Mouse (Mus musculus): ENCODE data around the gene Zic5. TPM values are rescaled to one million over a fixed set of nuclear protein-coding genes. Genes with fewer than 3 reads are reported as not detected.
"Not testable (repeated sequence)": the region's sequence is repeated elsewhere in the genome, so short reads cannot be mapped to it uniquely, and the experiment has no call there.

The Zic5 gene
- polyA plus RNA-seq, 1 experiment from 2014 or later = 30.0 TPM

- peak overlapping the region; percentile 75 for H3K4me2 ChIP-seq (ENCODE audit: low read depth, low read length, severe bottlenecking)
- H3K4me3 ChIP-seq (ENCODE audit: low read depth, low read length) = peak overlapping the region; percentile 80
- peak overlapping the region; percentile 57 for H3K9ac ChIP-seq (ENCODE audit: low read length)
- H3K27ac ChIP-seq (ENCODE audit: low read depth, low read length) = peak overlapping the region; percentile 99
- DNase-seq (ENCODE audit: low spot score) = peak; percentile 63
- peaks cover 18% of the 10 kb centered on the region for H3K27me3 ChIP-seq (ENCODE audit: control insufficient read depth, insufficient read depth, low read length)
- WGBS = 23% methylated on average over 13 of the region's 13 CpGs
- H3K36me3 ChIP-seq (ENCODE audit: control insufficient read depth, insufficient read depth, low read length) = no peaks in the 10 kb centered on the region
- H3K9me3 ChIP-seq (ENCODE audit: control insufficient read depth, low read length) = no peaks in the 10 kb centered on the region
- ATAC-seq (replicated peaks; ENCODE audit: low FRiP score) = no peak
- peaks cover 13% of the 10 kb centered on the region; the same call in 1 of the 2 replicates for H3K4me1 ChIP-seq (replicated peaks; ENCODE audit: control insufficient read depth, insufficient read depth, low read length)
Measured at GRCm38 (mm10) chr14:122465931-122466490, 534 bp upstream of the Zic5 start.

GRCm38 (mm10) chr14:122464351-122464762 lies 1.1 kb downstream of the Zic5 start:
- peak overlapping the region; percentile 80 for H3K4me3 ChIP-seq (ENCODE audit: low read depth, low read length)
- WGBS = under 1% methylated on average over 45 of the region's 62 CpGs
- peak overlapping the region; percentile 99 for H3K27ac ChIP-seq (ENCODE audit: low read depth, low read length)
- peak overlapping the region; percentile 75 for H3K4me2 ChIP-seq (ENCODE audit: low read depth, low read length, severe bottlenecking)
- H3K27me3 ChIP-seq (ENCODE audit: control insufficient read depth, insufficient read depth, low read length) = peaks cover 13% of the 10 kb centered on the region
- peak; percentile 2; the same call in 1 of the 2 replicates for ATAC-seq (replicated peaks; ENCODE audit: low FRiP score)
- no peaks in the 10 kb centered on the region for H3K9me3 ChIP-seq (ENCODE audit: control insufficient read depth, low read length)
- DNase-seq (ENCODE audit: low spot score) = no peak
- H3K9ac ChIP-seq (ENCODE audit: low read length) = peak overlapping the region; percentile 98
- no peaks in the 10 kb centered on the region for H3K36me3 ChIP-seq (ENCODE audit: control insufficient read depth, insufficient read depth, low read length)
- peaks cover 11% of the 10 kb centered on the region; the same call in 1 of the 2 replicates for H3K4me1 ChIP-seq (replicated peaks; ENCODE audit: control insufficient read depth, insufficient read depth, low read length)

- not testable (repeated sequence) for H3K9me3 ChIP-seq (ENCODE audit: control insufficient read depth, low read length); H3K4me1 ChIP-seq (replicated peaks; ENCODE audit: control insufficient read depth, insufficient read depth, low read length); H3K36me3 ChIP-seq (ENCODE audit: control insufficient read depth, insufficient read depth, low read length)
- DNase-seq (ENCODE audit: low spot score) (peak; percentile 86), ATAC-seq (replicated peaks; ENCODE audit: low FRiP score) (peak; percentile 10)
- Histone ChIP-seq H3K4me3 (ENCODE audit: low read depth, low read length) (peak overlapping the region; percentile 80), H3K9ac (ENCODE audit: low read length) (peak overlapping the region; percentile 98), H3K27ac (ENCODE audit: low read depth, low read length) (peak overlapping the region; percentile 99), H3K4me2 (ENCODE audit: low read depth, low read length, severe bottlenecking) (peak overlapping the region; percentile 75), H3K27me3 (ENCODE audit: control insufficient read depth, insufficient read depth, low read length) (peaks cover 13% of the 10 kb centered on the region)
- under 1% methylated on average over 58 of the region's 58 CpGs for WGBS
Measured at GRCm38 (mm10) chr14:122463734-122464341, 1.6 kb downstream of the Zic5 start.

GRCm38 (mm10) chr14:122463080-122463691 lies 2.3 kb downstream of the Zic5 start:
- under 1% methylated on average over 40 of the region's 40 CpGs for WGBS
- ATAC-seq (replicated peaks; ENCODE audit: low FRiP score) = no peak
- Histone ChIP-seq H3K4me1 (replicated peaks; ENCODE audit: control insufficient read depth, insufficient read depth, low read length) (peaks cover 5% of the 10 kb centered on the region; the same call in 1 of the 2 replicates), H3K4me3 (ENCODE audit: low read depth, low read length) (peak overlapping the region; percentile 80), H3K9ac (ENCODE audit: low read length) (peak overlapping the region; percentile 98), H3K36me3 (ENCODE audit: control insufficient read depth, insufficient read depth, low read length) (no peaks in the 10 kb centered on the region), H3K27me3 (ENCODE audit: control insufficient read depth, insufficient read depth, low read length) (peaks cover 12% of the 10 kb centered on the region), H3K9me3 (ENCODE audit: control insufficient read depth, low read length) (no peaks in the 10 kb centered on the region), H3K27ac (ENCODE audit: low read depth, low read length) (peak overlapping the region; percentile 99), H3K4me2 (ENCODE audit: low read depth, low read length, severe bottlenecking) (peak overlapping the region; percentile 75)
- peak; percentile 79 for DNase-seq (ENCODE audit: low spot score)

- Histone ChIP-seq H3K9ac (ENCODE audit: low read length) (peak overlapping the region; percentile 98), H3K4me2 (ENCODE audit: low read depth, low read length, severe bottlenecking) (peak overlapping the region; percentile 75), H3K27me3 (ENCODE audit: control insufficient read depth, insufficient read depth, low read length) (peaks cover 8% of the 10 kb centered on the region), H3K4me1 (replicated peaks; ENCODE audit: control insufficient read depth, insufficient read depth, low read length) (peaks cover 5% of the 10 kb centered on the region; the same call in 1 of the 2 replicates), H3K9me3 (ENCODE audit: control insufficient read depth, low read length) (no peaks in the 10 kb centered on the region), H3K36me3 (ENCODE audit: control insufficient read depth, insufficient read depth, low read length) (no peaks in the 10 kb centered on the region), H3K27ac (ENCODE audit: low read depth, low read length) (peak overlapping the region; percentile 99), H3K4me3 (ENCODE audit: low read depth, low read length) (peak overlapping the region; percentile 80)
- DNase-seq (ENCODE audit: low spot score) (peak; percentile 64), ATAC-seq (replicated peaks; ENCODE audit: low FRiP score) (no peak)
- 3% methylated on average over 17 of the region's 17 CpGs for WGBS
Measured at GRCm38 (mm10) chr14:122462689-122463079, 2.8 kb downstream of the Zic5 start.

GRCm38 (mm10) chr14:122461966-122462365 lies 3.5 kb downstream of the Zic5 start:
- Histone ChIP-seq H3K4me3 (ENCODE audit: low read depth, low read length) (peak overlapping the region; percentile 80), H3K27me3 (ENCODE audit: control insufficient read depth, insufficient read depth, low read length) (peaks cover 8% of the 10 kb centered on the region), H3K9me3 (ENCODE audit: control insufficient read depth, low read length) (no peaks in the 10 kb centered on the region), H3K36me3 (ENCODE audit: control insufficient read depth, insufficient read depth, low read length) (no peaks in the 10 kb centered on the region), H3K4me1 (replicated peaks; ENCODE audit: control insufficient read depth, insufficient read depth, low read length) (peaks cover 5% of the 10 kb centered on the region; the same call in 1 of the 2 replicates), H3K4me2 (ENCODE audit: low read depth, low read length, severe bottlenecking) (peak overlapping the region; percentile 75), H3K27ac (ENCODE audit: low read depth, low read length) (peak overlapping the region; percentile 99), H3K9ac (ENCODE audit: low read length) (peak overlapping the region; percentile 98)
- no peak for ATAC-seq (replicated peaks; ENCODE audit: low FRiP score)
- DNase-seq (ENCODE audit: low spot score) = peak; percentile 66
- WGBS = 11% methylated on average over 9 of the region's 9 CpGs

- Histone ChIP-seq H3K4me2 (ENCODE audit: low read depth, low read length, severe bottlenecking) (peak overlapping the region; percentile 75), H3K36me3 (ENCODE audit: control insufficient read depth, insufficient read depth, low read length) (no peaks in the 10 kb centered on the region), H3K9ac (ENCODE audit: low read length) (peak overlapping the region; percentile 98), H3K27ac (ENCODE audit: low read depth, low read length) (peak overlapping the region; percentile 99), H3K4me3 (ENCODE audit: low read depth, low read length) (peak overlapping the region; percentile 80), H3K27me3 (ENCODE audit: control insufficient read depth, insufficient read depth, low read length) (peaks cover 4% of the 10 kb centered on the region; the same call in 1 of the 2 replicates), H3K4me1 (replicated peaks; ENCODE audit: control insufficient read depth, insufficient read depth, low read length) (peaks cover 5% of the 10 kb centered on the region; the same call in 1 of the 2 replicates), H3K9me3 (ENCODE audit: control insufficient read depth, low read length) (no peaks in the 10 kb centered on the region)
- ATAC-seq (replicated peaks; ENCODE audit: low FRiP score) (no peak), DNase-seq (ENCODE audit: low spot score) (no peak)
- WGBS = 20% methylated on average over 3 of the region's 3 CpGs
Measured at GRCm38 (mm10) chr14:122461500-122461899, 4.0 kb downstream of the Zic5 start.

GRCm38 (mm10) chr14:122460226-122460625 lies 5.3 kb downstream of the Zic5 start:
- Histone ChIP-seq H3K9me3 (ENCODE audit: control insufficient read depth, low read length) (no peaks in the 10 kb centered on the region), H3K27me3 (ENCODE audit: control insufficient read depth, insufficient read depth, low read length) (peaks cover 4% of the 10 kb centered on the region; the same call in 1 of the 2 replicates), H3K4me1 (replicated peaks; ENCODE audit: control insufficient read depth, insufficient read depth, low read length) (peaks cover 6% of the 10 kb centered on the region; the same call in 1 of the 2 replicates), H3K9ac (ENCODE audit: low read length) (peak overlapping the region; percentile 57), H3K4me3 (ENCODE audit: low read depth, low read length) (peak overlapping the region; percentile 19), H3K4me2 (ENCODE audit: low read depth, low read length, severe bottlenecking) (peak overlapping the region; percentile 48), H3K36me3 (ENCODE audit: control insufficient read depth, insufficient read depth, low read length) (no peaks in the 10 kb centered on the region), H3K27ac (ENCODE audit: low read depth, low read length) (0 out of 2 replicates have a peak overlapping the region, but pooled peaks have one; percentile 5)
- WGBS = 40% methylated on average over 5 of the region's 5 CpGs
- DNase-seq (ENCODE audit: low spot score) = no peak
- no peak for ATAC-seq (replicated peaks; ENCODE audit: low FRiP score)

All from forebrain, embryonic 11.5 days (tissue).